Mouse (Mus musculus) heart, embryonic 13.5 days (tissue): ENCODE data around the gene Gm2974. TPM values are rescaled to one million over a fixed set of nuclear protein-coding genes. Genes with fewer than 3 reads are reported as not detected.
"Not testable (repeated sequence)": the region's sequence is repeated elsewhere in the genome, so short reads cannot be mapped to it uniquely, and the experiment has no call there.

Experiments
- ATAC-seq: fragments of 200-750 bp; cut with Nextera tagmentation; 2 replicates; pipeline ENCODE4 v1.8.0; 2017; ENCODE audit warnings: moderate TSS enrichment; ENCODE audit not compliant: insufficient number of reproducible peaks, low FRiP score, low TSS enrichment; ENCODE audit errors: extremely low read depth
- H3K27ac ChIP-seq: fragments of 300-500 bp; sonication (generic); replicated peaks from 2 replicates; pipeline ENCODE4 v1.5.1; 2015; ENCODE audit warnings: moderate library complexity, mild to moderate bottlenecking, inconsistent platforms
- H3K27me3 ChIP-seq: fragments of 300-500 bp; sonication (generic); replicated peaks from 2 replicates; pipeline ENCODE4 v1.6.1; 2015; ENCODE audit warnings: mild to moderate bottlenecking, inconsistent platforms
- H3K36me3 ChIP-seq: fragments of 300-500 bp; sonication (generic); 2 replicates; pipeline ENCODE4 v1.6.1; 2015; ENCODE audit warnings: mild to moderate bottlenecking, inconsistent platforms
- H3K4me1 ChIP-seq: fragments of 300-500 bp; sonication (generic); 2 replicates; pipeline ENCODE4 v1.6.1; 2015; ENCODE audit warnings: inconsistent platforms
- H3K4me2 ChIP-seq: fragments of 300-500 bp; sonication (generic); 2 replicates; pipeline ENCODE4 v1.6.1; 2015; ENCODE audit warnings: inconsistent platforms, mild to moderate bottlenecking, moderate library complexity
- H3K4me3 ChIP-seq: fragments of 300-500 bp; sonication (generic); 2 replicates; pipeline ENCODE4 v1.5.1; 2015; ENCODE audit warnings: moderate library complexity, mild to moderate bottlenecking, inconsistent platforms
- H3K9ac ChIP-seq: fragments of 300-500 bp; sonication (generic); 2 replicates; pipeline ENCODE4 v1.6.1; 2015; ENCODE audit warnings: inconsistent platforms, mild to moderate bottlenecking, moderate library complexity
- H3K9me3 ChIP-seq: fragments of 300-500 bp; sonication (generic); 2 replicates; pipeline ENCODE4 v1.6.1; 2016; ENCODE audit warnings: inconsistent platforms
- WGBS: fragments of 180-500 bp; shearing (Covaris S2); methylation state at CpG from one replicate; pipeline ENCODE4 v1.1.7; 2015; ENCODE audit warnings: mixed read lengths; 5-methylcytosine and 5-hydroxymethylcytosine counted together
- polyA plus RNA-seq: library from polyadenylated mRNA; unstranded; fragments of >200 nt; fragmentation: Nextera tagmentation; extraction: Ambion mirVana; gene quantifications from 2 replicates; pipeline ENCODE4 v1.2.1, GENCODE M21; 2015

Gene Gm2974
- 0.35 and 0.52 TPM in 2 replicates for polyA plus RNA-seq

GRCm38 (mm10) chr14:4182491-4183210, at the start of gene Gm2974:
Gene Gm2974, plus strand, starts transcription at chr14:4182576.
- not testable (repeated sequence) for ATAC-seq, H3K27me3 ChIP-seq, H3K27ac ChIP-seq, H3K9me3 ChIP-seq, H3K36me3 ChIP-seq, H3K4me1 ChIP-seq, H3K9ac ChIP-seq
- H3K4me2 ChIP-seq, result peak within 1 kb of the TSS; percentile 65
- peak within 1 kb of the TSS; percentile 38 for H3K4me3 ChIP-seq
- 18% methylated on average over 34 of the region's 59 CpGs for WGBS

DNA sequence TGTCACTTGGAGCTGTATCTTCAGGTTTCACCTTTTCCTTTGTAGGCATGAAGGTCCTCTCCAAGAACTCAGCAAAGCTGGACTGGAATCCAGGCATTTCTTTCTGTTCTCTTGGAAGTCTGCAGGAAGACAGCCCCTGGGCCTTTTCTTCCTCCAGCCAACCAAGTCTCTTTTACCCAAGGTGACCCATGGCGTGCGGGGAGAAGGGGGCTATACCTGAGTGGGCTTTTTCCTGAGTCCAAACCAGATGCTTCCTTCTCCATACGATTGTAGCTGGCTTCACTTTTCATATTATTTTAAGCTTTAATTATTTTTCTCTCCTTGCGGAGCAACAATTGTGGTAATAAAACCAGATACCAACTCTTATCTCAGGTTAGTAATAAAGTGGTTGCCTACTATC, 40.7 kb upstream of the Gm2974 start:
- WGBS, result 73% methylated on average over 4 of the region's 4 CpGs
- H3K4me1 ChIP-seq, result not testable (repeated sequence)

GRCm38 (mm10) chr14:4164730-4165129, 17.6 kb upstream of the Gm2974 start, which contains the start of gene Gm3127:
Gene Gm3127, plus strand, starts transcription at chr14:4165030.
- H3K36me3 ChIP-seq, H3K27me3 ChIP-seq, H3K27ac ChIP-seq, H3K9me3 ChIP-seq, H3K4me2 ChIP-seq, H3K4me3 ChIP-seq, H3K9ac ChIP-seq, H3K4me1 ChIP-seq, ATAC-seq: not testable (repeated sequence)
- 60% methylated on average over 1 of the region's 2 CpGs for WGBS

More for the DNA sequence above, 40.7 kb upstream of the Gm2974 start:
- not testable (repeated sequence) for H3K36me3 ChIP-seq, H3K27ac ChIP-seq, H3K9me3 ChIP-seq, H3K9ac ChIP-seq, H3K27me3 ChIP-seq, H3K4me3 ChIP-seq, ATAC-seq, H3K4me2 ChIP-seq

DNA sequence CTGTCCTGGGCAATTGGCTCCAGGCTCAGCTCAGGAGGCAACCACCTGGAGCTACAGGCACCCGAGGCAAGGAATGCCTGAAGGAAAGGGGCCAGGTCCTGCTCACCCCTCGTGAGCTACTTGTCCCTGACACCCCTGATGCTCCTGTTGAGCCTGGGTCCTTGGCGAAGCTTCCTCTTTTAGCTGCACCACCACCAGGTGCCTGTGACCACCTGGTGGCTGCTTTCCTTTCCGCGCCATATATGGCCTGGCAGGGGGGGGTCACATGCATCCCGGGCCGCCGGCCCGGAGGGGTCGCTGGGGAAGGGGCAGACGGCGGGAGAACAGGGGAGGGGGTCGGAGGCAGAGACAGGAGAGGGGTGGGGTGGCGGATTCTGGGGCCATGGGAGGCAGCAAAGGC, 346 bp upstream of the Gm2974 start:
- H3K27ac ChIP-seq, H3K36me3 ChIP-seq, ATAC-seq, H3K27me3 ChIP-seq, H3K9me3 ChIP-seq, H3K9ac ChIP-seq, H3K4me1 ChIP-seq: not testable (repeated sequence)
- WGBS, result 5% methylated on average over 13 of the region's 14 CpGs
- Histone ChIP-seq H3K4me3 (peak overlapping the region; percentile 38), H3K4me2 (peak overlapping the region; percentile 65)

GRCm38 (mm10) chr14:4183375-4183774, 999 bp downstream of the Gm2974 start:
- H3K4me2 ChIP-seq, H3K4me1 ChIP-seq, H3K36me3 ChIP-seq, ATAC-seq, H3K27me3 ChIP-seq, H3K9me3 ChIP-seq, H3K4me3 ChIP-seq, H3K9ac ChIP-seq, H3K27ac ChIP-seq: not testable (repeated sequence)
- WGBS, result 22% methylated on average over 7 of the region's 10 CpGs

DNA sequence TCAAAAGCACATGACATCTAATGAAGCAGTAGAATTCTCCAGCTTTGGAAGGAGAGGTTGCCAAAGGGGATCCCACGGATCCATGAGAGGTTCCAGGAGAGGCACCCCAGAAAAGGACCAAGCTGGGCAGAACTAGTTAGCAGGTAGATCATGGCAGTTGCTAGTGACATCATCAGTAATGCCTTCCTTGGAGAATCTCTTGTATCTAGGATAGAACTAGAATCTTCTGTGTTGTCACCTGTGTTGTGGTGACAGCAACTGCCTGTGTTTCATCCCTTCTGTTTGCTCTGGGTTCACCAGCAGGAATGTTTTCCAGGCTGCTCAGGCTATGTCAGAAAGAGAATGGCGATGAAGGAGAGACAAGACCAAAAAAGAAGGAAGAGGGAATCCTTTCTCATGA, 67.0 kb downstream of the Gm2974 start, which contains the start of gene Gm3138:
TSS of gene Gm3138 (plus strand) at position 301 of the 400 bp plus-strand sequence.
- H3K27me3 ChIP-seq, H3K4me3 ChIP-seq, ATAC-seq, H3K4me2 ChIP-seq, H3K4me1 ChIP-seq, H3K36me3 ChIP-seq, H3K9ac ChIP-seq, H3K27ac ChIP-seq, H3K9me3 ChIP-seq: not testable (repeated sequence)
- no CpG with 5 or more reads among the region's 2 CpGs for WGBS

Other genes with a start within 250 kb of the Gm2974 start
- 0.29 and 0.55 TPM in 2 replicates for gene Gm3095, start 219.0 kb upstream of the Gm2974 start, polyA plus RNA-seq
- not detected in 2 replicates for gene Gm3099, start 184.2 kb upstream of the Gm2974 start, polyA plus RNA-seq
- gene Gm5796, start 158.6 kb upstream of the Gm2974 start, polyA plus RNA-seq, result 0.24 and 1.2 TPM in 2 replicates
- 0.10 TPM in 1 of 2 replicates, not detected in the other for gene Gm3115, start 98.5 kb upstream of the Gm2974 start, polyA plus RNA-seq
- 0.37 and 0.68 TPM in 2 replicates for gene Gm8108, start 72.0 kb upstream of the Gm2974 start, polyA plus RNA-seq
- not detected in 2 replicates for gene Gm3127, start 17.5 kb upstream of the Gm2974 start, polyA plus RNA-seq
- not detected in 2 replicates for gene Gm3138, start 67.1 kb downstream of the Gm2974 start, polyA plus RNA-seq
- gene Gm3149, start 134.7 kb downstream of the Gm2974 start, polyA plus RNA-seq, result not detected in 2 replicates
- 0.11 and 0.31 TPM in 2 replicates for gene 2610042L04Rik, start 152.2 kb downstream of the Gm2974 start, polyA plus RNA-seq
- gene Gm3159, start 214.9 kb downstream of the Gm2974 start, polyA plus RNA-seq, result not detected in 2 replicates
- 0.47 and 0.49 TPM in 2 replicates for gene Gm3164, start 232.9 kb downstream of the Gm2974 start, polyA plus RNA-seq
- 0.33 TPM in 1 of 2 replicates, not detected in the other for gene Gm3173, start 248.4 kb downstream of the Gm2974 start, polyA plus RNA-seq